Mouse (Mus musculus): Measurements from ENCODE around the gene Rusc1.

GRCm38 (mm10) chr3:89092509-89093090, 511 bp downstream of the Rusc1 start:
- TF ChIP-seq NANOG (IDR thresholded peaks at IDR 0.05; ENCODE audit: borderline replicate concordance, low read length) (no peak), CTCF (conservative IDR thresholded peaks at IDR 0.05; ENCODE audit: low read length) (no peak)

Measured in E14TG2a.4 (cell line).